Mouse (Mus musculus): ENCODE results near the gene Keap1.
"Not testable (repeated sequence)": the region's sequence is repeated elsewhere in the genome, so short reads cannot be mapped to it uniquely, and the experiment has no call there.

The Keap1 gene

GRCm38 (mm10) chr9:21261831-21262230 is 22.7 kb upstream of the Keap1 start:
- no peak for DNase-seq (ENCODE audit: low spot score)

DNA sequence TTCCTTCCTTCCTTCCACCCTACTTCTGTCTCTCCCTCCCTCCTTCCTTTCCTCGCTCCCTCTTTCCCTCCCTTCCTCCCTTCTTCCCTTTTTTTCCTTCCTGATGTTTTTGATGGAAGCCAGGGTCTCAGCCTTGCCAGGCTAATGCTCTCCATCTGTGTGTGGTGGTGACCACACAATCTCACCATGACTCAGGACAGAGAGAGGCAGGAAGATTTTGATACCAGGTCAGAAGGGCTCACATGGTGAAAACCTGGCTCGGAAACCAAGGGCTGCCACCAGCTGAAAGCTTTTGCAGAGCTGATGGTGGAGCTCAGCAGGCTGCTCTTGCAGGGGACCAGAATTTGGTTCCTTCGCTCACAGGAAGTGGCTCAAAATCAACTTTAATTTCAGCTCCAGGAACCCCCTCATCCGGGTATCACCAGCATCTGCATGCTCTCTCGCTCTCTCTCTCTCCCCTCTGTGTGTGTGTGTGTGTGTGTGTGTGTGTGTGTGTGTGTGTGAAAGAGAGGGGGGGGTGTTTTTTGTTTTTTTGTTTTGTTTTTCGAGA is 21.4 kb upstream of the Keap1 start:
- no peak for DNase-seq (ENCODE audit: low spot score)

GRCm38 (mm10) chr9:21256349-21256748 is 17.2 kb upstream of the Keap1 start:
- not testable (repeated sequence) for DNase-seq (ENCODE audit: low spot score)

GRCm38 (mm10) chr9:21254690-21255089 is 15.5 kb upstream of the Keap1 start:
- no peak for DNase-seq (ENCODE audit: low spot score)

DNA sequence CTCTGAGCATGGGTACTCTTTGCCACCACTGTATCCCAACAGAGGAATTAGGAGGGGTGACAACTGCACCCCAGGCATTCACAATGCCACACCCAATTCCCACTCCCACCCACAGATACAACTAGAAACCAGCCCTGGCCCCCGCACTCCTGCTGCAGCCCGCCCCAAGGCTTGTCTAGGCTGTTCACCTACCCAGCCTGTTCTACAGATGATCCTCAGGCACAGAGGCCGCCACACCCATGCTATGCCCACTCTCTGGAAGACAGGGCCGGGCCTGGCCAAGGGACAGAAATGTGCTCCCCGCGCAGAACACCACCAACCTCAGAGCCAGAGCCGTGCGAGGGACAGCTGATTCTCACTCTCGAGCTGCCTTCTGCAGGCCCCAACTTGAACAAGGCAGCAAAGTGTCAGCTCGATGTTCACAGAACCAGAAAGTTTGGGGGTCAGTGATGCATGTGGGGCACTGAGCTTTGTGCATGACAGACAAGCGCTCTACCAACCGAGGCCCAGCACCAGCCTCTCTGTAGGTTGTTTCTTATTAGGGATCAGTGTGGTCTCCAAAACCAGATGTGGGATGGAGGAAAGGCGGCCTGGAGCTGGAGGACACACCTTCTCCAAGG is 12.1 kb upstream of the Keap1 start:
- DNase-seq (ENCODE audit: low spot score) = no peak

DNA sequence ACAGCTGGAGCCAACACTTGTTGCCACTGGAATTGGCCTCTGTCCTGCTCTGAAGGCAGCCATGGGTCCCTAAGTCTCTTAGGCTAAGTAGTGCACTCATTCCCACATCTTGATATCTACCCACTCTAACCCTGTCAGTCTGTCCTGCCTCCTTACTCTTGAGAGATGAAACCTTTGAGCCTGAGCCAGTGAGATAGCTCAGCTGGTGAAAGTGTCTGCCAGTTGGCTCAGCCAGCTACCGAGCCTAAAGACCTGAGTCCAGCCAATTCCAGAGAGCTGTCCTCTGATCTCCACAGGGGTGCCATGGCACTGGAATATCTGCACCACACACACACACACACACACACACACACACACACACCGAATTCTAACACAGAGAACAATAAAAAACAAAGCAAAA is 11.3 kb upstream of the Keap1 start:
- DNase-seq (ENCODE audit: low spot score) = no peak

GRCm38 (mm10) chr9:21249629-21250508 is 10.7 kb upstream of the Keap1 start:
- DNase-seq (ENCODE audit: low spot score) = no peak

DNA sequence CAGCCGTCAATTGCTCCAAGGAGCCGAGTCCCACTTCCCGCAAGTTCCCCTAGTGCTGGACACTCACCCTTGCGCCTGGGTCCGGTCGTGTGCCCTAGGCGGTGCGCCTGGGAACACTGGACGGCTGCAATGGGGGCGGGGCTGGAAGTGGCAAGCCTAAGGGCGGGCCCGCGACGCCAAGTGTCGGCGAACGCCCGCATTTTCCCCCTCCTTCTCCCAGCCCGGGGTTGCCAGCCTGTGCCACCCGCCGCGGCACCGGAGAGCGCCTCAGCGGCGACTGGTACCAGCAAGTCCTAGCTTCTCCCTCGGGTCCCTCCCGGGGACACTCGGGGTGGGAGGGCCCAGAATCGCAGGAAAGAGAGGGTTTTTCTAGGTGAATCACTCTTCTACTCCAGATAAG is 9.2 kb upstream of the Keap1 start, which contains the start of gene S1pr5:
Gene S1pr5 (minus strand): TSS at position 118 of the 400 bp plus-strand sequence.
- no peak for DNase-seq (ENCODE audit: low spot score)

GRCm38 (mm10) chr9:21246342-21246741 is 7.2 kb upstream of the Keap1 start:
- DNase-seq (ENCODE audit: low spot score) = no peak

GRCm38 (mm10) chr9:21245113-21245487 is 5.9 kb upstream of the Keap1 start:
- DNase-seq (ENCODE audit: low spot score) = no peak

GRCm38 (mm10) chr9:21244428-21245112 is 5.4 kb upstream of the Keap1 start:
- no peak for DNase-seq (ENCODE audit: low spot score)

DNA sequence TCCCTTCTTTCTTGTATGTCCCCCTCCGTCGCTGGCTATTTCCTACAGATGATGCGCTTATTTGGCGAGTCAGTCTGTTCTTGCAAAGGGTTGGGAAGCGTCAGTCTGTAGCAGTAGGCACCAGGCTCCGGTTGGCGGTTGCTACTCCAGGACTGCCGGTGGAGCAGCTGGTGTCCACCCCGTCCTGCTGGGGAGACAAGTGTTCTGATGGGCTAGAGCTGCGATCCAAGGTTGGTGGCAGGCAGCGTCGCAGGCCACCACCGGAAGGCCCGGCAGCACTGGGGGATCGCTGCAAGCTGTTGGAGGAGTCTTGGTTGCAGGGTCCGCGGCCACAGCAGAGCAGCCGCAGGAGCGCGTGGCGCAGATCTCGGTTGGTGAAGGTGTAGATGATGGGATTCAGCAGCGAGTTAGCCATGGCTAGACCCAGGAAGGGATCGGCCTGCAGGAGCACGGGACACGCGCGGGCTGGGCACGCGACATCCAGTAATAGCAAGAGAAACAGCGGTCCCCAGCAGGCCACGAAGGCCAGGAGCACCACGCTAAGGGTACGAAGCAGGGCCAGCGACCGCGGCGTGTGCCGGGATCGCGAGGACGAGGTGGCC is 4.8 kb upstream of the Keap1 start:
- DNase-seq (ENCODE audit: low spot score) = no peak

DNA sequence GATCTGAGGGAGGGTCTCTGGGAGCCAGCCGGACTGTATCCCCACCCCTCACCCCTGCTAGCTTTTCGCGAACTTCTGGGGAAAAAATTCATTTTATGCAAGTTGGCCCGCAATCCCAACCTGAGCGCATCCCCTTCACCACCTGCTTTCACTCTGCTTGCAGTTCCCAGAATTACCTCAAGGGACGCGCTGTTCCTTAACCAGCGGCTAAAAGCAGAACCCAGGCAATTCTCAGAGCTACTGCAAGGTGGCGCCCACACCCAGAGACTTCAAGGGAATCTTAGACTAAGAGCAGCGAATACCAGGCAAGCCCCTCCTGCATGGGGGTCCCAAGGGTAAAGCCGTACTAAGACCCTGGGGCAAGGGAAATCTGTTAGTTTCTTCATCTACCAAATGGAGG is 2.2 kb upstream of the Keap1 start:
- DNase-seq (ENCODE audit: low spot score) = no peak

GRCm38 (mm10) chr9:21239465-21239848 is 296 bp upstream of the Keap1 start:
- DNase-seq (ENCODE audit: low spot score) = no peak

GRCm38 (mm10) chr9:21238004-21238732 is 993 bp downstream of the Keap1 start:
- no peak for DNase-seq (ENCODE audit: low spot score)

- DNase-seq (ENCODE audit: low spot score) = no peak
These were observed 1.7 kb downstream of the Keap1 start for GRCm38 (mm10) chr9:21237368-21238003.

DNA sequence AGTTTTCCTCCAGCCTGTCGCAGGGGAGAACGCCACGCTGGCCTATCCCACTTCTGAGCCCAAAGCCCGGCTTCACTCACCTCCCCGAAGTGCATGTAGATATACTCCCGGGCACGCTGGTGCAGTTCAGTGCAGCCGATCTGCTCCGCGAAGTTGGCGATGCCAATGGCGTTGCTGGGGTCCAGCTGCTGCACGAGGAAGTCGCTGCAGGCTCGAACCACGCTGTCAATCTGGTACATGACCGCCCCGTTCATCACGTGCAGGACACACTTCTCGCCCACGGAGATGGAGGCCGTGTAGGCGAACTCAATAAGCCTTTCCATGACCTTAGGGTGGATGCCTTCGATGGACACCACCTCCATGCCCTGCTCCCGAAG is 2.2 kb downstream of the Keap1 start:
- DNase-seq (ENCODE audit: low spot score) = no peak

- DNase-seq (ENCODE audit: low spot score) = no peak
These were observed 3.8 kb downstream of the Keap1 start for GRCm38 (mm10) chr9:21235341-21235740.

GRCm38 (mm10) chr9:21233805-21234204 is 5.4 kb downstream of the Keap1 start:
- no peak for DNase-seq (ENCODE audit: low spot score)

DNA sequence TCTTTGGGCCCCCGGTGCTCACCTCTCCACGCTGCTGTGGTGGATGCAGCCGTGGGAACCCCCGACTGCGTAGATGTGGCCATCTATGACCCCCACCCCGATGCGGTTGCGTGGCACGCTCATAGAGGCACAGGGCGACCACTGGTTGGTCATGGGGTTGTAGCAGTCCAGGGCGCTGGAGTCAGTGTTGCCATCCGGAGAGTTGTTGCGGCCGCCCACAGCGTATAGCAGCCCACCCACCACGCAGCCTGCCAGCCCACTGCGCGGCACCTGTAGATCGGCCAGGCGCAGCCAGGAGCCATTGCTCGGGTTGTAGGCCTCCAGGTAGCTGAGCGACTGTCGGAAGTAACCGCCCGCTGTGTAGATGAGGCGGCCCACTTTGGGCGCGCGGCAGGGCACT is 5.8 kb downstream of the Keap1 start:
- DNase-seq (ENCODE audit: low spot score) = no peak

DNA sequence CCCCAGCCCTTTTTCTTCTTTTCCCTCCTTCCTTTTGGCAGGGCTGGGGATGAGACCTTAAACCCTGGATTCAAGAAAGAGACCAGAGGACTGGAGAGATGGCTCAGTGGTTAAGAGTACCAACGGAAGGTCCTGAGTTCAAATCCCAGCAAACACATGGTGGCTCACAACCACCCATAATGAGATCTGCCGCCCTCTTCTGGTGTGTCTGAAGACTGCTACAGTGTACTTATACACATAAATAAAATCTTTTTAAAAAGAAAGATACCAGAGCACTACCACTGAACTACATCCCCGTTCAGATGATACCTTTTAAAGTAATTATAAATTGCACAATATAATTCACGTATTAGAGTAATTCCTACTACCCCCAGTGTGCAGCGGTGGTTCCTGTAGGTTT is 6.3 kb downstream of the Keap1 start:
- no peak for DNase-seq (ENCODE audit: low spot score)

Data from ovary, postnatal 10 days (tissue).